Mouse (Mus musculus): ENCODE measurements around the gene Tmc8. TPM values are rescaled to one million over a fixed set of nuclear protein-coding genes. Genes with fewer than 3 reads are reported as not detected.
"Not testable (repeated sequence)": the region's sequence is repeated elsewhere in the genome, so short reads cannot be mapped to it uniquely, and the experiment has no call there.

Gene Tmc8
- polyA plus RNA-seq, 1 experiment from 2014 or later: 6.0 TPM

DNA sequence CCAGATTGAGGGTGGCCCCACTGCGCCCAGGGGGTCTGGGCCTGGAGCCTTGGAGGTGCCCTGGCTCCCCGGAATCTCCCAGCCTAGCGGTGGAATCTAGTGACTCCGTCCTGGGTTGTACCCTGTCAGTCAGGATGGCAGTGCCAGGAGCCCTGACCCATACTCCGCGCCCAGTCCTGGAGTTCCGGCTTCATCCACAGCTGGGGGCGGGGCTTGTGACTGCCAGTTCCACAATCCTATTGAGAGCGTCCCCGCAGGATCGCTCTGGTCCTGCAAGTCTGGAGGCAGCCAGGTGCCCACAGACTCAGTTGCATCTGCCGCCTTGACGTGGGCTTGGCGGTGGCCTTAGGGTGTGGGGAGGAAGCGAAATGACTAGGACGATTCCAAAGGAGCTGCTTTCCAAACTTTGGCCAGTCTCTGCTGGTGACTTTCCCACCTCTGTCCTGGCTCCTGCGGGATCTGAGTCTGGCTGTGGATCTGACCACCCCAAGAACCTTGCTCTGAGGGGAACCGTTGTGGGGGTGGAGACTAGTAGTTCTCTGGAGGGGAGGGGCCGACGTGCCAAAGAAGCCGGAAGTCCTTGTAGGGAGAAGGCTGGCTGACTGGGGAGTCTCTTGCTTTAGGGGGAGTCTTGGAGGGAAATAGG, 28.6 kb downstream of the Tmc8 start:
- peak overlapping the region; percentile 90 for H3K4me3 ChIP-seq (ENCODE audit: low read length)
- H3K27ac ChIP-seq (ENCODE audit: low read length): peak overlapping the region; percentile 85
- peak overlapping the region; percentile 95 for H3K9ac ChIP-seq (ENCODE audit: low read length)
- H3K27me3 ChIP-seq (ENCODE audit: control insufficient read depth, insufficient read depth, low read length): no peaks in the 10 kb centered on the region
- H3K9me3 ChIP-seq (replicated peaks; ENCODE audit: control insufficient read depth, low read length): no peaks in the 10 kb centered on the region
- peak overlapping the region; percentile 79 for H3K4me2 ChIP-seq (ENCODE audit: low read depth, low read length)
- H3K4me1 ChIP-seq (ENCODE audit: control insufficient read depth, insufficient read depth, low read length): peaks cover 34% of the 10 kb centered on the region
- ATAC-seq (replicated peaks; ENCODE audit: extremely low read depth, insufficient read depth, low FRiP score): peak; percentile 76
- peaks cover 20% of the 10 kb centered on the region for H3K36me3 ChIP-seq (ENCODE audit: control insufficient read depth, insufficient read depth)
- under 1% methylated on average over 21 of the region's 21 CpGs for WGBS

DNA sequence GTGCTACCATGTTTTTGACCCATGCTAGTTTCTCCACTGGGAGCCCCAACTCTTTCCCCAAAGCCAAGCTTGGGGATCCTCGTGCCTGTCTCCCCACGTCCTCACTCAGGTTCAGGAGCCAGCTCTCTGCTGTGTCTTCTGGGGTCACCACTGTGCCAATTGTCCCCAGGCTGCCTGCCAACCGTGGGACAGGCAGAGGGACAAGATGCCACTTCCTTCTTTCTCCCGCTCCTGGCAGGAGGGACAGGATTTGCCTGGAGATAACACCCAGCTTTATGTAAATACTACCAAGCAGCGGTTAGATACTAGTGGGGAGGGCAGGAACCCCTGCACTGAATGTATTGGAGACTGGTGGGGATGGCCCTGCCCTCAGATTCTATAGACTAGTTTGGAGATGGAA, 32.0 kb downstream of the Tmc8 start:
- no peak overlapping the region for H3K4me3 ChIP-seq (ENCODE audit: low read length)
- no peaks in the 10 kb centered on the region for H3K27me3 ChIP-seq (ENCODE audit: control insufficient read depth, insufficient read depth, low read length)
- no peak for ATAC-seq (replicated peaks; ENCODE audit: extremely low read depth, insufficient read depth, low FRiP score)
- H3K4me2 ChIP-seq (ENCODE audit: low read depth, low read length): no peak overlapping the region
- WGBS: 45% methylated on average over 5 of the region's 5 CpGs
- H3K27ac ChIP-seq (ENCODE audit: low read length): peak overlapping the region; percentile 41; the same call in 1 of the 2 replicates
- H3K36me3 ChIP-seq (ENCODE audit: control insufficient read depth, insufficient read depth): peaks cover 42% of the 10 kb centered on the region
- H3K9me3 ChIP-seq (replicated peaks; ENCODE audit: control insufficient read depth, low read length): no peaks in the 10 kb centered on the region
- H3K9ac ChIP-seq (ENCODE audit: low read length): no peak overlapping the region
- peaks cover 42% of the 10 kb centered on the region for H3K4me1 ChIP-seq (ENCODE audit: control insufficient read depth, insufficient read depth, low read length)

DNA sequence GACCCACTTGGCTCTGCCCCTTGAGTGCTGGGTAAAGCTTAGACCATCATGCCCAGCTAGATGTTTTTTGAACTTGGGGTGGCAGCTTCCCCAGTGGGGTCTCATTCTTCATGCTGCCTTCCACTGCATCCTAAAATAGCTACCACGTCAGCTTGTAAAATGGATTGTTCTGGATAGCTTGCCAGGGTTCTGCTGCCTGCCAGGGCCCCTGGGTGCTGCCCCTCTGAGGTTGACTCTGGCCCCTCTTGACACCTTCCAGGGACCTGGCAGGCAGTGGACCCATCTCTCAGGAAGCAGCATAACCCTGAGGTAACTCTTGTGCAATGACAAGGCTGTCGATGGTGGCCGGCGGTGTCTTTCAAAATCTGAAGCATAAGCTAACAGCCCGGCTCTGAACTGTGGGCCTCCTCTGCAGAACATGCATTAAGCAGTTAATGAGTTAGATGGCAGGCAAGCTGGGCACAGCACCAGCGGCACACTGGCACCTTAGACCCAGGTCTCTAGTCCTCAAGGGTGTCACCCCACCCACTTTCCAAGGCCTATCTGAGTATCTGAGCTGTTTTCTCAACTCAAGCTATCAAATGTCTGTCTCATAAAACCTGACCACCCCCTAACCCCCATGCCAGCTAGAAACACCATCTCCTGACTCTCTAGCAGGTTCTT, 33.0 kb downstream of the Tmc8 start:
- no peak overlapping the region; the same call in 1 of the 2 replicates for H3K9ac ChIP-seq (ENCODE audit: low read length)

DNA sequence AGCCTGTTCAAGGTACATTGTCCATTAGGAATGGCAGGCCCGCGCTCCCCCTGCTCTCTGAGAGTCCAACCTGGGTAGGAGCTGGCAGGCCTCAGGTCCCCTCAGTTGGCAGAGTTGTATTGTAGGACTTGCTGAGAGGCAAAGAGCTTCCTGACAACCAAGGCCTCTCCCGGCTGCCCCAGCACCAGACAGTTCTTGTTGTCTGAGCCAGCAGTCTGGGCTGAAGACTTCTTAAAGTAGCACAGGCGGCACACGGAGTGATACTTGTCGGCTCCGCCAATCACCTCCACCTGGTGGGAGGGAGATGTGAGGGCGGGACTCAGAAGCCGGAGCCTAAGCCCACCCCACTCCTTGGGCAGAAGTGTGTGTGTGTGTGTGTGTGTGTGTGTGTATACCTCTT, 34.0 kb downstream of the Tmc8 start:
- ATAC-seq (replicated peaks; ENCODE audit: extremely low read depth, insufficient read depth, low FRiP score); H3K4me3 ChIP-seq (ENCODE audit: low read length); H3K27me3 ChIP-seq (ENCODE audit: control insufficient read depth, insufficient read depth, low read length); H3K4me2 ChIP-seq (ENCODE audit: low read depth, low read length); H3K27ac ChIP-seq (ENCODE audit: low read length); H3K9ac ChIP-seq (ENCODE audit: low read length); H3K9me3 ChIP-seq (replicated peaks; ENCODE audit: control insufficient read depth, low read length): not testable (repeated sequence)
- H3K4me1 ChIP-seq (ENCODE audit: control insufficient read depth, insufficient read depth, low read length): peaks cover 46% of the 10 kb centered on the region
- peaks cover 53% of the 10 kb centered on the region for H3K36me3 ChIP-seq (ENCODE audit: control insufficient read depth, insufficient read depth)
- 78% methylated on average over 9 of the region's 9 CpGs for WGBS

More for the DNA sequence above, 33.0 kb downstream of the Tmc8 start:
- H3K4me1 ChIP-seq (ENCODE audit: control insufficient read depth, insufficient read depth, low read length): peaks cover 45% of the 10 kb centered on the region
- no peaks in the 10 kb centered on the region for H3K27me3 ChIP-seq (ENCODE audit: control insufficient read depth, insufficient read depth, low read length)
- no peak overlapping the region for H3K4me2 ChIP-seq (ENCODE audit: low read depth, low read length)
- no peak for ATAC-seq (replicated peaks; ENCODE audit: extremely low read depth, insufficient read depth, low FRiP score)
- 82% methylated on average over 6 of the region's 6 CpGs for WGBS
- H3K36me3 ChIP-seq (ENCODE audit: control insufficient read depth, insufficient read depth): peaks cover 45% of the 10 kb centered on the region
- H3K27ac ChIP-seq (ENCODE audit: low read length): peak overlapping the region; percentile 60
- no peak overlapping the region for H3K4me3 ChIP-seq (ENCODE audit: low read length)
- H3K9me3 ChIP-seq (replicated peaks; ENCODE audit: control insufficient read depth, low read length): no peaks in the 10 kb centered on the region

DNA sequence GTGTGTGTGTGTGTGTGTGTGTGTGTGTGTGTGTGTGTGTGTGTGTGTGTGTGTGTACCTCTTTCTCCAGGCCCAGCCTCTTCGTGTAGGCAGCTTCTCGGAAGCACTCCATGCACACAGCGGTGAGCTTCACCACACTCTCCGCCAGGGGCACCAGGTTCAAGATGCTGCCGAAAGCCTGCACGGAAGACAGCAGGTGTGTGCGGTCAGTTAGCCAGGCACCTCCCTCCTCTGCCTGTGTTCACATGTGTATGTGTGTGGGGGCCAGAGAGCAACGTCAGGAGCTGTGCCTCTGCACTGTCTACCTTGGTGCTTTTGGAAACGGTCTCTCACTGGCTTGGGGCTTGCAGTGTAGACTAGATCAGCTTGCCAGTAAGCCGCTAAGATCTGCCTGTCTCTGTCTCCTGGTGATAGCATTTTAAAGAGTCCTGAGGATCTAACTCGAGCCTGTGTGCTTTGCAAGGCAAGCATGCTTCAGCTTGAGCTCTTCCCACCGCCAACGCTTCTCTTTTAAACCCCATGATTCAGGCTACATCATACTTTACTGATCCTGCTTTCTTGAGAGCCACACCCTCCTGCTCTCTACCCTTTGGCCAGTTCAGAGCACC, 34.6 kb downstream of the Tmc8 start:
- Histone ChIP-seq H3K9me3 (replicated peaks; ENCODE audit: control insufficient read depth, low read length) (no peaks in the 10 kb centered on the region), H3K4me1 (ENCODE audit: control insufficient read depth, insufficient read depth, low read length) (peaks cover 40% of the 10 kb centered on the region), H3K27me3 (ENCODE audit: control insufficient read depth, insufficient read depth, low read length) (no peaks in the 10 kb centered on the region), H3K9ac (ENCODE audit: low read length) (no peak overlapping the region), H3K4me2 (ENCODE audit: low read depth, low read length) (no peak overlapping the region), H3K27ac (ENCODE audit: low read length) (no peak overlapping the region), H3K36me3 (ENCODE audit: control insufficient read depth, insufficient read depth) (peaks cover 54% of the 10 kb centered on the region), H3K4me3 (ENCODE audit: low read length) (no peak overlapping the region)
- ATAC-seq (replicated peaks; ENCODE audit: extremely low read depth, insufficient read depth, low FRiP score): no peak
- WGBS: 88% methylated on average over 12 of the region's 13 CpGs

DNA sequence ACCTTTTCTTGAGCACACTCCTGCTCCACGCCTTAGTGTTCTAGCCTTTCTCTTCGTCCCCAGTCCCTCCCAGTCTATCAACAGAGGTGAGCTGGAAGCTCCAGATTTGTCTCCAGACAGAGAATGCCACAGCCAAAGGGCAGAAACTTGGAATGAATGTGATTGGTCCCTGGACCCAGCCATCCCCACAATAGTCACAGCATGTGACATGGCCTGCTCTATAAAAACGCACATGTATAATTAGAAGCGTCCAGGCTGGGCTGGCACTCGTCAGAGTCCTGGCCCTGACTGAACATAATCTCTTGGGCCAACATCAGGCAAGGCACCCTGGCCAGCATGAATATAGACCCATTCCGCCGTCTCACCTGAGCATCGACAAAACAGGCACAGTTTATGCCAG, 37.2 kb downstream of the Tmc8 start:
- H3K9me3 ChIP-seq (replicated peaks; ENCODE audit: control insufficient read depth, low read length): no peaks in the 10 kb centered on the region
- H3K36me3 ChIP-seq (ENCODE audit: control insufficient read depth, insufficient read depth): peaks cover 54% of the 10 kb centered on the region
- H3K27ac ChIP-seq (ENCODE audit: low read length): peak overlapping the region; percentile 94
- peak; percentile 79 for ATAC-seq (replicated peaks; ENCODE audit: extremely low read depth, insufficient read depth, low FRiP score)
- peak overlapping the region; percentile 48 for H3K9ac ChIP-seq (ENCODE audit: low read length)
- peaks cover 53% of the 10 kb centered on the region for H3K4me1 ChIP-seq (ENCODE audit: control insufficient read depth, insufficient read depth, low read length)
- peak overlapping the region; percentile 43 for H3K4me2 ChIP-seq (ENCODE audit: low read depth, low read length)
- H3K4me3 ChIP-seq (ENCODE audit: low read length): no peak overlapping the region
- WGBS: 50% methylated on average over 8 of the region's 8 CpGs
- no peaks in the 10 kb centered on the region for H3K27me3 ChIP-seq (ENCODE audit: control insufficient read depth, insufficient read depth, low read length)

DNA sequence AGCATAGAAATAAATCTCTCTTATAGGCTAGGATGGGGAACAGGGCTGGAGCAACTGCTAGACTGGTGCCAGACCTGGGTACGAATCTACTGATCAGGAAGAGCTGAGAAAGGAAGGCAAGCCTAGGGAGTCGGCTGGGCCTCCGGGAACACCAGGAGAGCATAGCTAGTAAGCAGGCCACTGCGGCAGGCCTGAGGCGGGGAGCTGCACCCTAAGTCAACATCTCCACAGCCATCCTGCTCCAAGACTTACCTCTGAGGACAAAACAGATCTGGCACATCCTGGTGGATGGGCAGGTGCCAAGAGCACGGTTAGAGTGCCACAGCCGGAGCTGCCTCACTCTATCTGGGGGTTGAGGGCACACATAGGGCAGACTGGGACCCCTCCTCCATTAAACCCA, 38.3 kb downstream of the Tmc8 start:
- H3K36me3 ChIP-seq (ENCODE audit: control insufficient read depth, insufficient read depth): peaks cover 48% of the 10 kb centered on the region
- 90% methylated on average over 7 of the region's 7 CpGs for WGBS
- H3K27me3 ChIP-seq (ENCODE audit: control insufficient read depth, insufficient read depth, low read length): no peaks in the 10 kb centered on the region
- H3K4me1 ChIP-seq (ENCODE audit: control insufficient read depth, insufficient read depth, low read length): peaks cover 50% of the 10 kb centered on the region
- peak overlapping the region; percentile 33; the same call in 1 of the 2 replicates for H3K9ac ChIP-seq (ENCODE audit: low read length)
- no peak overlapping the region for H3K4me3 ChIP-seq (ENCODE audit: low read length)
- no peak for ATAC-seq (replicated peaks; ENCODE audit: extremely low read depth, insufficient read depth, low FRiP score)
- no peak overlapping the region for H3K4me2 ChIP-seq (ENCODE audit: low read depth, low read length)
- H3K9me3 ChIP-seq (replicated peaks; ENCODE audit: control insufficient read depth, low read length): no peaks in the 10 kb centered on the region
- H3K27ac ChIP-seq (ENCODE audit: low read length): peak overlapping the region; percentile 94

DNA sequence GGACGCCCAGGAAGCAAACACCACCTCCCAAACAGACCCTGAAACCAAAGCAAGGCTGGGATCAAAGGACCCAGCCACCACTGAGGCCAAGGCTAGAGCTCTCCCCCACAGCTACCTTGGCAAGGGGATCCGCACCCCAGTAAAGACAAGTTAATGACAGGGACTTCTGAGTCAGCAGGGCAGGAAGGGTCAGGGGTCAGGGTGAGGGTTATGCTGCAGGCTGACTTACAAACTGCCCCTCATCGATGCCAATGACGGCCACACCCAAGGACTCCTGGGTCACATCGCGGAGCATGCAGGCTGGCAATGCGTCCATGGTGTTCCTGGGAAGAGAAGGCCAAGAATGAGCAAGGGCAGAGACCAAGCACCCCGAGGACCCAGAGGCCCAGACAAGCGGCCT, 40.0 kb downstream of the Tmc8 start:
- WGBS: 93% methylated on average over 9 of the region's 9 CpGs
- H3K9me3 ChIP-seq (replicated peaks; ENCODE audit: control insufficient read depth, low read length): no peaks in the 10 kb centered on the region
- peaks cover 38% of the 10 kb centered on the region for H3K36me3 ChIP-seq (ENCODE audit: control insufficient read depth, insufficient read depth)
- ATAC-seq (replicated peaks; ENCODE audit: extremely low read depth, insufficient read depth, low FRiP score): no peak
- peak overlapping the region; percentile 17; the same call in 1 of the 2 replicates for H3K27ac ChIP-seq (ENCODE audit: low read length)
- H3K4me2 ChIP-seq (ENCODE audit: low read depth, low read length): no peak overlapping the region
- H3K27me3 ChIP-seq (ENCODE audit: control insufficient read depth, insufficient read depth, low read length): no peaks in the 10 kb centered on the region
- H3K9ac ChIP-seq (ENCODE audit: low read length): no peak overlapping the region
- peaks cover 62% of the 10 kb centered on the region for H3K4me1 ChIP-seq (ENCODE audit: control insufficient read depth, insufficient read depth, low read length)
- no peak overlapping the region for H3K4me3 ChIP-seq (ENCODE audit: low read length)

DNA sequence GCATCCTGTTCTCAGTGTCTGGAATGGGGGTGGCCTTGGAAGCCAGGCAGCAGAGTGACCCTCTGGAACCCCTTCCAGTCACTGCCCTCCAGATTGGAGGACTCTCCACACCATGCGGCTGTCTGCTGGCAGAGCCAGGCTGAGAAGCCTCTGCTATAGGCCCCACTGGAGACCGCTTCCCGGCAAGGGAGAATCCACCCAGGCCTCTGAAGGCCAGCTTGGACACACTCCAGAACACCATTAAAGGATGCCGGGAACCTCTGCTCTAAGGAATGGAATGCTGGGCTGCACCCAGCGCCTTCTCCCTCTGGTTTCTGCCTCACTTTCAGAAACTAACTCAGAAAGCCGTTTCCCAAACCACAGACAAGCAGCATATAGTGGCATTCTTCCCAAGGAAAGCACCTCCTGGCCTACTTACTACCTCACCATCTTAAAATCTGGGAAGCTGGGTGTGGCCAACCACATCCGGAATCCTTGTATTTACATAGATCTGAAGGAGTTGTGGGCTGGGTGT, 40.9 kb downstream of the Tmc8 start:
- Histone ChIP-seq H3K9ac (ENCODE audit: low read length) (peak overlapping the region; percentile 54), H3K9me3 (replicated peaks; ENCODE audit: control insufficient read depth, low read length) (no peaks in the 10 kb centered on the region), H3K4me2 (ENCODE audit: low read depth, low read length) (peak overlapping the region; percentile 90), H3K27ac (ENCODE audit: low read length) (peak overlapping the region; percentile 76), H3K4me3 (ENCODE audit: low read length) (no peak overlapping the region), H3K27me3 (ENCODE audit: control insufficient read depth, insufficient read depth, low read length) (no peaks in the 10 kb centered on the region), H3K36me3 (ENCODE audit: control insufficient read depth, insufficient read depth) (peaks cover 34% of the 10 kb centered on the region), H3K4me1 (ENCODE audit: control insufficient read depth, insufficient read depth, low read length) (peaks cover 71% of the 10 kb centered on the region)
- ATAC-seq (replicated peaks; ENCODE audit: extremely low read depth, insufficient read depth, low FRiP score): no peak
- WGBS: 36% methylated on average over 7 of the region's 7 CpGs
